ENCODE assay signal across 15 mouse cellular contexts in genomic region chr8:13361865-13362264, GRCm38 (mm10). TPM values are rescaled to one million over a fixed set of nuclear protein-coding genes. Genes with fewer than 3 reads are reported as not detected.
A peak's percentile ranks its signal among the peaks of the same experiment; 100 is the strongest.
DNase-seq lines count a peak whose midpoint lies in the region; ATAC-seq and TF ChIP-seq lines count a peak whose summit lies in the region.
"Had no signal": no experiment of that assay in that cellular context is flagged by ENCODE, and none has a peak within 500 bp of the region (broad histone marks: within the 10 kb centered on the region; RNA-seq: fewer than 3 reads in every experiment).

No protein-coding gene starts in this region.

- WGBS in liver, embryonic 11.5 days: 88% methylated on average over 6 of the region's 6 CpGs

- in situ Hi-C loops in ES-E14 (cut with MboI; ENCODE audit: low sequenced_read_pairs in 2 of 2, unreplicated experiment in 2 of 2): no loop called here

- peaks cover 80% of the 10 kb centered on the region for H3K36me3 ChIP-seq in liver, embryonic 11.5 days (ENCODE audit: control insufficient read depth, insufficient read depth, low read length)
- H3K36me3 ChIP-seq in ES-E14 (ENCODE audit: control insufficient read depth, insufficient read depth, low read length, poor library complexity, severe bottlenecking): peaks cover 73% of the 10 kb centered on the region

- H3K4me3 ChIP-seq in liver, embryonic 11.5 days (ENCODE audit: low read depth, low read length): no peak overlapping the region
- no peak overlapping the region for H3K4me3 ChIP-seq in ES-E14 (ENCODE audit: insufficient read depth in 1 of 2, low read depth in 1 of 2, low read length in 2 of 2, poor library complexity in 1 of 2, severe bottlenecking in 1 of 2)
- H3K4me3 ChIP-seq: embryonic facial prominence, embryonic 13.5 days; heart, embryonic 13.5 days; neural tube, embryonic 12.5 days had no signal

- H3K9ac ChIP-seq in liver, embryonic 11.5 days (ENCODE audit: low read depth, low read length): no peak overlapping the region
- H3K9ac ChIP-seq in ES-E14 (ENCODE audit: insufficient read depth, low read depth, low read length, poor library complexity, severe bottlenecking): no peak overlapping the region
- H3K9ac ChIP-seq: embryonic facial prominence, embryonic 13.5 days; heart, embryonic 13.5 days; neural tube, embryonic 12.5 days had no signal

- DNase-seq in CD4-positive, CD25-positive, alpha-beta regulatory T cell, adult 2 months (ENCODE audit: low read depth, low spot score): peak; percentile 31
- DNase-seq in liver: peak; percentile 50
- no peak for DNase-seq in liver, embryonic 11.5 days (ENCODE audit: low spot score)
- peak; percentile 65 for DNase-seq in ES-E14 (ENCODE audit: low read depth, low spot score)
- no peak for DNase-seq in T-cell, adult 2 months (ENCODE audit: low spot score)
- DNase-seq: kidney, adult 8-10 months; lung, postnatal 36 days; right cerebral cortex, postnatal 4 days had no signal

- H3K4me1 ChIP-seq in liver, embryonic 11.5 days (replicated peaks; ENCODE audit: control insufficient read depth, insufficient read depth, low read length): no peaks in the 10 kb centered on the region
- no peaks in the 10 kb centered on the region; a peak in 1 of 4 replicates for H3K4me1 ChIP-seq in ES-E14 (ENCODE audit: control insufficient read depth in 2 of 2, insufficient read depth in 2 of 2, low read length in 2 of 2, poor library complexity in 1 of 2)
- H3K4me1 ChIP-seq: embryonic facial prominence, embryonic 13.5 days; heart, embryonic 13.5 days; neural tube, embryonic 12.5 days had no signal

- H3K4me2 ChIP-seq in liver, embryonic 11.5 days: no peak overlapping the region
- H3K4me2 ChIP-seq: embryonic facial prominence, embryonic 13.5 days; heart, embryonic 13.5 days; neural tube, embryonic 12.5 days had no signal

- H3K27me3 ChIP-seq in liver, embryonic 11.5 days (replicated peaks; ENCODE audit: control insufficient read depth, insufficient read depth, low read length): no peaks in the 10 kb centered on the region
- H3K27me3 ChIP-seq: embryonic facial prominence, embryonic 13.5 days; heart, embryonic 13.5 days; neural tube, embryonic 12.5 days had no signal

- H3K9me3 ChIP-seq in liver, embryonic 11.5 days (ENCODE audit: control insufficient read depth, low read length): no peaks in the 10 kb centered on the region
- H3K9me3 ChIP-seq in ES-E14 (ENCODE audit: control insufficient read depth, insufficient read depth, low read depth, low read length): no peaks in the 10 kb centered on the region
- H3K9me3 ChIP-seq: embryonic facial prominence, embryonic 13.5 days; heart, embryonic 13.5 days; neural tube, embryonic 12.5 days had no signal

- H3K27ac ChIP-seq in liver, embryonic 11.5 days (ENCODE audit: low read depth, low read length): no peak overlapping the region
- H3K27ac ChIP-seq in ES-E14 (ENCODE audit: insufficient read depth, low read depth, low read length, poor library complexity, severe bottlenecking): no peak overlapping the region
- H3K27ac ChIP-seq: embryonic facial prominence, embryonic 13.5 days; heart, embryonic 13.5 days; neural tube, embryonic 12.5 days had no signal

- ATAC-seq in CD4-positive, CD25-positive, alpha-beta regulatory T cell, adult 4 months: no peak
- no peak; the same call in 1 of the 2 replicates for ATAC-seq in liver, embryonic 11.5 days (replicated peaks; ENCODE audit: low FRiP score)
- peak; percentile 74 for ATAC-seq in megakaryocyte progenitor cell, adult 5-6 weeks (replicated peaks; ENCODE audit: poor library complexity)
- ATAC-seq in erythroblast, adult 5-6 weeks (replicated peaks; ENCODE audit: low FRiP score, poor library complexity, severe bottlenecking): no peak

TF ChIP-seq in ES-E14, 5 proteins besides CTCF, POLR2A, EP300 and RAD21:
- TF ChIP-seq ZC3H11A (IDR thresholded peaks at IDR 0.05; ENCODE audit: borderline replicate concordance, low read depth, low read length) (no peak), CHD2 (IDR thresholded peaks at IDR 0.05; ENCODE audit: low read depth, low read length) (no peak), ZNF384 (IDR thresholded peaks at IDR 0.05; ENCODE audit: low read depth, low read length) (no peak), MAFK (IDR thresholded peaks at IDR 0.05; ENCODE audit: insufficient read depth, low read depth, low read length) (no peak), HCFC1 (IDR thresholded peaks at IDR 0.05; ENCODE audit: borderline replicate concordance, insufficient read depth, low read length) (no peak)
TF ChIP-seq in ES-E14: peak in this region for 0.

RNA-seq across cellular contexts. Expression of gene Tfdp1, which starts 23.3 kb away (rescaled TPM):
- polyA plus RNA-seq in CD4-positive, CD25-positive, alpha-beta regulatory T cell, adult 4 months (2017; shearing (Covaris generic)): 10 to 100 TPM; 31.5 to 46.6 TPM
- polyA plus RNA-seq in liver, embryonic 11.5 days (2014; fragmentation: Nextera tagmentation; extraction: Ambion mirVana): 217 and 230 TPM in 2 replicates
- 97.9 and 110 TPM in 2 replicates for total RNA-seq in ES-E14 (2012; rRNA removed)
- 315 and 317 TPM in 2 replicates for total RNA-seq in megakaryocyte progenitor cell, adult 5-6 weeks (2015)
- total RNA-seq in megakaryocyte progenitor cell, adult 5-6 weeks (2017): 229 and 230 TPM in 2 replicates
- 90.5 and 105 TPM in 2 replicates for total RNA-seq in erythroblast, adult 5-6 weeks (2015; ENCODE audit: low replicate concordance)
- 73.9 and 76.0 TPM in 2 replicates for total RNA-seq in erythroblast, adult 5-6 weeks (2017; ENCODE audit: low replicate concordance)

RNA-seq across cellular contexts. Expression of gene Atp4b, which starts 34.8 kb away (rescaled TPM):
- not detected for polyA plus RNA-seq in CD4-positive, CD25-positive, alpha-beta regulatory T cell, adult 4 months (2017; shearing (Covaris generic))
- not detected in 2 replicates for polyA plus RNA-seq in liver, embryonic 11.5 days (2014; fragmentation: Nextera tagmentation; extraction: Ambion mirVana)
- total RNA-seq in ES-E14 (2012; rRNA removed): not detected in 2 replicates
- 0.32 and 0.73 TPM in 2 replicates for total RNA-seq in megakaryocyte progenitor cell, adult 5-6 weeks (2015)
- not detected in 2 replicates for total RNA-seq in megakaryocyte progenitor cell, adult 5-6 weeks (2017)
- not detected in 2 replicates for total RNA-seq in erythroblast, adult 5-6 weeks (2015; ENCODE audit: low replicate concordance)
- total RNA-seq in erythroblast, adult 5-6 weeks (2017; ENCODE audit: low replicate concordance): not detected in 2 replicates
- total RNA-seq: left cerebral cortex, postnatal 25 days had no signal
- polyA plus RNA-seq: embryonic facial prominence, embryonic 13.5 days; neural tube, embryonic 12.5 days had no signal

RNA-seq across cellular contexts. Expression of gene Grk1, which starts 43.0 kb away (rescaled TPM):
- not detected for polyA plus RNA-seq in CD4-positive, CD25-positive, alpha-beta regulatory T cell, adult 4 months (2017; shearing (Covaris generic))
- 0.03 and 0.07 TPM in 2 replicates for polyA plus RNA-seq in liver, embryonic 11.5 days (2014; fragmentation: Nextera tagmentation; extraction: Ambion mirVana)
- 0.04 and 0.05 TPM in 2 replicates for total RNA-seq in ES-E14 (2012; rRNA removed)
- total RNA-seq in megakaryocyte progenitor cell, adult 5-6 weeks (2015): not detected in 2 replicates
- total RNA-seq in megakaryocyte progenitor cell, adult 5-6 weeks (2017): 0.07 TPM in 1 of 2 replicates, not detected in the other
- total RNA-seq in erythroblast, adult 5-6 weeks (2015; ENCODE audit: low replicate concordance): not detected in 2 replicates
- total RNA-seq in erythroblast, adult 5-6 weeks (2017; ENCODE audit: low replicate concordance): 0.28 and 0.34 TPM in 2 replicates
- total RNA-seq: left cerebral cortex, postnatal 25 days had no signal
- polyA plus RNA-seq: heart, embryonic 13.5 days had no signal

Comparison
In these comparisons a context has a peak if more than half of its experiments do, and no peak if none do; other contexts are left out.
1. DNase-seq: peak in CD4-positive, CD25-positive, alpha-beta regulatory T cell, adult 2 months (single experiment), liver (single experiment) and ES-E14 (single experiment); none in liver, embryonic 11.5 days (single experiment) and T-cell, adult 2 months (single experiment).